Mouse (Mus musculus) CH12.LX (cell line): ENCODE results near the gene Zfp65. TPM values are rescaled to one million over a fixed set of nuclear protein-coding genes. Genes with fewer than 3 reads are reported as not detected.

ENCODE experiments used
- DNase-seq: peaks from one replicate; pipeline ENCODE4 v3.0.0-alpha.2; 2013; ENCODE audit errors: extremely low read depth
- H3K27ac ChIP-seq: 2 replicates; pipeline ENCODE4 v1.5.1; 2012; ENCODE audit warnings: low read depth, mild to moderate bottlenecking, control low read depth, moderate library complexity; ENCODE audit not compliant: insufficient read depth
- H3K27me3 ChIP-seq: replicated peaks from 2 replicates; pipeline ENCODE3; 2012; ENCODE audit warnings: inconsistent platforms
- H3K36me3 ChIP-seq, 2 experiments: replicated peaks in 1 of 2; 2 replicates each; pipeline versions ENCODE3 to v1.6.1; 2012; ENCODE audit warnings: inconsistent platforms in 1 of 2, low read length in 1 of 2, mild to moderate bottlenecking in 1 of 2, mixed read lengths in 1 of 2, moderate library complexity in 1 of 2; ENCODE audit not compliant: control insufficient read depth in 1 of 2, insufficient read depth in 1 of 2
- H3K4me1 ChIP-seq, 2 experiments: 2 replicates each; pipeline ENCODE4 v1.6.1; 2012; ENCODE audit warnings: inconsistent platforms in 1 of 2, moderate library complexity in 1 of 2; ENCODE audit not compliant: insufficient read depth in 2 of 2, control insufficient read depth in 1 of 2
- H3K4me2 ChIP-seq: 2 replicates; pipeline ENCODE4 v1.6.1; 2012; ENCODE audit warnings: low read depth, mild to moderate bottlenecking, control low read depth; ENCODE audit not compliant: poor library complexity, insufficient read depth, severe bottlenecking
- H3K4me3 ChIP-seq, 3 experiments: fragments of 150-350 bp in 1 of 3; sonication (generic) in 1 of 3; replicated peaks in 1 of 3; 2 replicates each; pipeline versions ENCODE3 to v1.5.1; 2011 to 2012; ENCODE audit warnings: low read depth in 2 of 3, low read length in 2 of 3, mild to moderate bottlenecking in 2 of 3, moderate library complexity in 2 of 3, control low read depth in 1 of 3, improper control_type of control experiment in 1 of 3, inconsistent platforms in 1 of 3, mixed read lengths in 1 of 3; ENCODE audit not compliant: poor library complexity in 1 of 3
- H3K79me2 ChIP-seq: replicated peaks from 2 replicates; pipeline ENCODE4 v1.6.1; 2012; ENCODE audit warnings: mild to moderate bottlenecking, moderate library complexity; ENCODE audit not compliant: control insufficient read depth, poor library complexity, insufficient read depth, severe bottlenecking; ENCODE audit errors: extremely low read depth
- H3K9ac ChIP-seq: 2 replicates; pipeline ENCODE4 v1.6.1; 2012; ENCODE audit warnings: low read depth, mild to moderate bottlenecking, control low read depth, moderate library complexity; ENCODE audit not compliant: insufficient read depth
- H3K9me3 ChIP-seq: replicated peaks from 2 replicates; pipeline ENCODE3; 2012; ENCODE audit warnings: low read length, inconsistent platforms, mixed read lengths
- BHLHE40 ChIP-seq: IDR thresholded peaks from 2 replicates; pipeline ENCODE4 v1.6.1; 2011; ENCODE audit warnings: mild to moderate bottlenecking, low read depth, low read length, improper control_type of control experiment
- CHD1 ChIP-seq: IDR thresholded peaks from 2 replicates; pipeline ENCODE4 v1.6.1; 2012; ENCODE audit warnings: low read depth, low read length, improper control_type of control experiment, inconsistent platforms
- CHD2 ChIP-seq: IDR thresholded peaks from 2 replicates; pipeline ENCODE4 v1.6.1; 2011; ENCODE audit warnings: low read length, improper control_type of control experiment
- CTCF ChIP-seq, 2 experiments: IDR thresholded peaks in 1 of 2; conservative IDR thresholded peaks in 1 of 2; 2 replicates each; pipeline ENCODE4 v1.5.1; 2011 to 2012; ENCODE audit warnings: low read depth in 2 of 2, low read length in 2 of 2, improper control_type of control experiment in 1 of 2, inconsistent platforms in 1 of 2, mild to moderate bottlenecking in 1 of 2, moderate library complexity in 1 of 2
- E2F4 ChIP-seq: IDR thresholded peaks from 2 replicates; pipeline ENCODE4 v1.6.1; 2011; ENCODE audit warnings: low read depth, low read length, improper control_type of control experiment; ENCODE audit not compliant: insufficient replicate concordance
- ELF1 ChIP-seq: IDR thresholded peaks from 2 replicates; pipeline ENCODE4 v1.6.1; 2014; ENCODE audit warnings: low read depth, mild to moderate bottlenecking, inconsistent platforms, low read length, improper control_type of control experiment
- EP300 ChIP-seq: IDR thresholded peaks from 2 replicates; pipeline ENCODE4 v1.6.1; 2011; ENCODE audit warnings: low read length, improper control_type of control experiment
- ETS1 ChIP-seq: conservative IDR thresholded peaks from 2 replicates; pipeline ENCODE4 v1.6.1; 2012; ENCODE audit warnings: low read depth, mild to moderate bottlenecking, inconsistent platforms, low read length, improper control_type of control experiment, moderate library complexity
- GABPA ChIP-seq: IDR thresholded peaks from 2 replicates; pipeline ENCODE4 v1.6.1; 2012; ENCODE audit warnings: low read depth, low read length, improper control_type of control experiment, inconsistent platforms; ENCODE audit not compliant: insufficient replicate concordance
- HCFC1 ChIP-seq: IDR thresholded peaks from 2 replicates; pipeline ENCODE4 v1.6.1; 2012; ENCODE audit warnings: low read depth, mild to moderate bottlenecking, inconsistent platforms, low read length, improper control_type of control experiment
- IRF4 ChIP-seq: IDR thresholded peaks from 2 replicates; pipeline ENCODE4 v1.6.1; 2014; ENCODE audit warnings: low read depth, mild to moderate bottlenecking, inconsistent platforms, low read length, improper control_type of control experiment
- JUN ChIP-seq: IDR thresholded peaks from 2 replicates; pipeline ENCODE4 v1.6.1; 2011; ENCODE audit warnings: low read depth, mild to moderate bottlenecking, low read length, improper control_type of control experiment, moderate library complexity; ENCODE audit not compliant: insufficient read depth
- JUND ChIP-seq: conservative IDR thresholded peaks from 2 replicates; pipeline ENCODE4 v1.6.1; 2011; ENCODE audit warnings: low read depth, low read length, improper control_type of control experiment
- KAT2A ChIP-seq: IDR thresholded peaks from 2 replicates; pipeline ENCODE4 v1.6.1; 2012; ENCODE audit warnings: low read length, improper control_type of control experiment, inconsistent platforms; ENCODE audit not compliant: insufficient replicate concordance
- MAFK ChIP-seq: IDR thresholded peaks from 2 replicates; pipeline ENCODE4 v1.6.1; 2011; ENCODE audit warnings: low read length, improper control_type of control experiment; ENCODE audit not compliant: insufficient replicate concordance
- MAX ChIP-seq: IDR thresholded peaks from 2 replicates; pipeline ENCODE4 v1.6.1; 2011; ENCODE audit warnings: low read length, improper control_type of control experiment
- MAZ ChIP-seq: IDR thresholded peaks from 2 replicates; pipeline ENCODE4 v1.6.1; 2012; ENCODE audit warnings: low read depth, mild to moderate bottlenecking, inconsistent platforms, low read length, improper control_type of control experiment, moderate library complexity
- MEF2A ChIP-seq: IDR thresholded peaks from 2 replicates; pipeline ENCODE4 v1.6.1; 2014; ENCODE audit warnings: low read depth, mild to moderate bottlenecking, inconsistent platforms, low read length, improper control_type of control experiment, borderline replicate concordance
- MXI1 ChIP-seq: IDR thresholded peaks from 2 replicates; pipeline ENCODE4 v1.6.1; 2011; ENCODE audit warnings: mild to moderate bottlenecking, low read depth, low read length, improper control_type of control experiment
- MYC ChIP-seq: IDR thresholded peaks from 2 replicates; pipeline ENCODE4 v1.6.1; 2011; ENCODE audit warnings: low read depth, mild to moderate bottlenecking, improper control_type of control experiment, low read length
- NELFE ChIP-seq: IDR thresholded peaks from 2 replicates; pipeline ENCODE4 v1.6.1; 2011; ENCODE audit warnings: low read depth, low read length, improper control_type of control experiment
- NRF1 ChIP-seq: IDR thresholded peaks from 2 replicates; pipeline ENCODE4 v1.6.1; 2014; ENCODE audit warnings: low read depth, mild to moderate bottlenecking, inconsistent platforms, low read length, improper control_type of control experiment, moderate library complexity
- PAX5 ChIP-seq: IDR thresholded peaks from 2 replicates; pipeline ENCODE4 v1.6.1; 2012; ENCODE audit warnings: low read length, inconsistent platforms, mixed read lengths
- POLR2A ChIP-seq: IDR thresholded peaks from 2 replicates; pipeline ENCODE4 v1.6.1; 2011; ENCODE audit warnings: low read depth, mild to moderate bottlenecking, improper control_type of control experiment, low read length
- POLR2AphosphoS2 ChIP-seq: IDR thresholded peaks from 2 replicates; pipeline ENCODE4 v1.6.1; 2011; ENCODE audit warnings: low read depth, low read length, improper control_type of control experiment
- RAD21 ChIP-seq: IDR thresholded peaks from 2 replicates; pipeline ENCODE4 v1.6.1; 2011; ENCODE audit warnings: low read depth, mild to moderate bottlenecking, low read length, improper control_type of control experiment, moderate library complexity
- RCOR1 ChIP-seq: conservative IDR thresholded peaks from 2 replicates; pipeline ENCODE4 v1.6.1; 2012; ENCODE audit warnings: low read depth, mild to moderate bottlenecking, inconsistent platforms, low read length, improper control_type of control experiment
- SIN3A ChIP-seq: IDR thresholded peaks from 2 replicates; pipeline ENCODE4 v1.6.1; 2012; ENCODE audit warnings: low read length, improper control_type of control experiment, inconsistent platforms
- SMC3 ChIP-seq: IDR thresholded peaks from 2 replicates; pipeline ENCODE4 v1.6.1; 2011; ENCODE audit warnings: low read depth, low read length, improper control_type of control experiment
- TBP ChIP-seq: conservative IDR thresholded peaks from 2 replicates; pipeline ENCODE4 v1.6.1; 2011; ENCODE audit warnings: low read depth, low read length, improper control_type of control experiment
- TCF12 ChIP-seq: IDR thresholded peaks from 2 replicates; pipeline ENCODE4 v1.6.1; 2014; ENCODE audit warnings: low read depth, mild to moderate bottlenecking, inconsistent platforms, low read length, improper control_type of control experiment
- UBTF ChIP-seq: IDR thresholded peaks from 2 replicates; pipeline ENCODE4 v1.6.1; 2012; ENCODE audit warnings: low read depth, mild to moderate bottlenecking, inconsistent platforms, low read length, improper control_type of control experiment, moderate library complexity
- USF1 ChIP-seq: IDR thresholded peaks from 2 replicates; pipeline ENCODE4 v1.6.1; 2014; ENCODE audit warnings: low read depth, mild to moderate bottlenecking, inconsistent platforms, low read length, improper control_type of control experiment
- USF2 ChIP-seq: conservative IDR thresholded peaks from 2 replicates; pipeline ENCODE4 v1.6.1; 2011; ENCODE audit warnings: low read depth, low read length, improper control_type of control experiment
- ZC3H11A ChIP-seq: IDR thresholded peaks from 2 replicates; pipeline ENCODE4 v1.6.1; 2012; ENCODE audit warnings: low read depth, mild to moderate bottlenecking, inconsistent platforms, low read length, improper control_type of control experiment
- ZKSCAN1 ChIP-seq: IDR thresholded peaks from 2 replicates; pipeline ENCODE4 v1.6.1; 2012; ENCODE audit warnings: low read depth, inconsistent platforms, low read length, improper control_type of control experiment, borderline replicate concordance
- ZMIZ1 ChIP-seq: IDR thresholded peaks from 2 replicates; pipeline ENCODE4 v1.6.1; 2012; ENCODE audit warnings: low read depth, mild to moderate bottlenecking, inconsistent platforms, low read length, improper control_type of control experiment
- ZNF384 ChIP-seq: IDR thresholded peaks from 2 replicates; pipeline ENCODE4 v1.6.1; 2012; ENCODE audit warnings: low read depth, low read length, improper control_type of control experiment, inconsistent platforms
- dilution Hi-C: fragments of 300-500 bp; cut with MboI; formaldehyde crosslinking; loops from 2 replicates; pipeline ENCODE4 v1.14.3; 2020; ENCODE audit warnings: low sequenced_read_pairs; ENCODE audit not compliant: extremely low pct_unique_long_range_greater_than_20kb, extremely low pct_ligation_motif_present
- in situ Hi-C: fragments of 300-500 bp; cut with MboI; formaldehyde crosslinking; loops from 3 replicates; pipeline ENCODE4 v1.14.3; 2019; ENCODE audit warnings: low sequenced_read_pairs, low pct_ligation_motif_present, low pct_unique_long_range_greater_than_20kb, mixed read lengths
- polyA plus RNA-seq: library from polyadenylated mRNA; unstranded; fragments of >175 nt; gene quantifications from 2 replicates; pipeline ENCODE4 v1.2.1, GENCODE M21; 2012; ENCODE audit warnings: low read depth; ENCODE audit not compliant: insufficient read length
- total RNA-seq, 2 experiments: library from RNA; depleted of rRNA; stranded (reverse); fragments of 300-350 nt in 1 of 2; fragments of >200 nt in 1 of 2; gene quantifications; 2 replicates each; pipeline ENCODE4 v1.2.3; 2012 to 2014

The Zfp65 gene
- total and polyA plus RNA-seq, 3 experiments, result 4.7 to 13.0 (median 6.5) TPM

GRCm38 (mm10) chr13:67723848-67724479 lies 5.0 kb downstream of the Zfp65 start:
- peak overlapping the region; percentile 72 for H3K4me2 ChIP-seq
- H3K27me3 ChIP-seq, result no peaks in the 10 kb centered on the region
- peaks cover 0 to 21% of the 10 kb centered on the region in 2 experiments; a peak in 2 of 4 replicates for H3K4me1 ChIP-seq
- TF ChIP-seq ELF1 (peak; percentile 93), POLR2A (peak; percentile 79), JUN (no peak), NRF1 (no peak), EP300 (no peak), E2F4 (no peak), IRF4 (no peak; the same call in 1 of the 2 replicates), MAFK (no peak), MYC (peak; percentile 83; the same call in 1 of the 2 replicates), TCF12 (0 out of 2 replicates have a peak, but pooled peaks have one; percentile 42), RAD21 (no peak), JUND (no peak; the same call in 1 of the 2 replicates), RCOR1 (no peak), GABPA (no peak; the same call in 1 of the 2 replicates), ZNF384 (no peak), USF2 (no peak; the same call in 1 of the 2 replicates), PAX5 (no peak), UBTF (no peak), ZKSCAN1 (no peak), POLR2AphosphoS2 (peak; percentile 65; the same call in 1 of the 2 replicates), CHD1 (no peak), BHLHE40 (peak; percentile 79), CTCF (conservative IDR thresholded peaks at IDR 0.05 in 1 of 2, IDR thresholded peaks at IDR 0.05 in 1 of 2; ENCODE audit: low read depth in 2 of 2, low read length in 2 of 2) (no peak), TBP (no peak; the same call in 1 of the 2 replicates), MAZ (no peak), ZMIZ1 (no peak), HCFC1 (peak; percentile 94), ZC3H11A (no peak), SMC3 (no peak), CHD2 (no peak), NELFE (peak; percentile 56), USF1 (peak; percentile 54), SIN3A (peak; percentile 86), MEF2A (no peak), MAX (peak; percentile 49; the same call in 1 of the 2 replicates), KAT2A (peak; percentile 84; the same call in 1 of the 2 replicates), MXI1 (peak; percentile 78), ETS1 (no peak)
- H3K9ac ChIP-seq, result peak overlapping the region; percentile 91
- dilution Hi-C loops (no loop called here), in situ Hi-C loops (no loop called here)
- H3K4me3 ChIP-seq, result peak overlapping the region; percentile 79 to 96 (median 90)
- peak; percentile 89 for DNase-seq
- peaks cover 3% of the 10 kb centered on the region; the same call in 1 of the 2 replicates for H3K79me2 ChIP-seq
- H3K36me3 ChIP-seq, result no peaks in the 10 kb centered on the region
- peak overlapping the region; percentile 27 for H3K27ac ChIP-seq
- H3K9me3 ChIP-seq, result no peaks in the 10 kb centered on the region
